28 mouse cellular contexts compared by ENCODE assay signal in the genomic region with DNA sequence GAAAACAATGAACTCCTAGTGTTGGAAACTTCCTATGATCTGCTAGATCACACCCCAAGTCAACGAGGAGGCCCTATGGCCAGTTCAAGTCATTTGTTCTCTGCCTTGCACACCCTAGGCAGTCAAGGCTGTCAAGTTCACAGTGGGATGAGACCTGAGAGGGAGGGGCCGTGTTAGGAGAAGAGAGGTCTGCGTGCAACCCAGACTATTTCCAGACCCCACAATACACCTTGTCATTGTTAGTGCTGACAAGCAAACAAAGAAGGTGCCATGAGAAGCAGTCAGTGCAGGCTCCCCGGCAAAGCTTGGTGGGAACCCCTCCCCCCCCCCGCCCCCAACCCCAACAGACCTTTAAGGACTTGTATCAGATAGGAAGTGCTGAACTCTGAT. TPM values are rescaled to one million over a fixed set of nuclear protein-coding genes. Genes with fewer than 3 reads are reported as not detected.
DNase-seq lines count a peak whose midpoint lies in the region; ATAC-seq and TF ChIP-seq lines count a peak whose summit lies in the region.
"Had no signal": no experiment of that assay in that cellular context is flagged by ENCODE, and none has a peak within 500 bp of the region (broad histone marks: within the 10 kb centered on the region; RNA-seq: fewer than 3 reads in every experiment).

No protein-coding gene starts in this region.

- intact Hi-C loops in gastrocnemius, adult 2 months (cut with DNase I): no loop called here

- no peak overlapping the region for H3K27ac ChIP-seq in forebrain, embryonic 16.5 days (ENCODE audit: low read length)
- H3K27ac ChIP-seq in forebrain, embryonic 11.5 days (ENCODE audit: low read depth, low read length): no peak overlapping the region
- H3K27ac ChIP-seq in hindbrain, embryonic 14.5 days: no peak overlapping the region
- H3K27ac ChIP-seq in hindbrain, embryonic 11.5 days (ENCODE audit: low read depth, low read length): no peak overlapping the region
- peak overlapping the region; percentile 74 for H3K27ac ChIP-seq in embryonic facial prominence, embryonic 12.5 days
- H3K27ac ChIP-seq in limb, embryonic 10.5 days: peak overlapping the region; percentile 58; the same call in 1 of the 2 replicates
- no peak overlapping the region for H3K27ac ChIP-seq in gastrocnemius, adult 2 months
- H3K27ac ChIP-seq: liver, embryonic 15.5 days; midbrain, embryonic 13.5 days; neural tube, embryonic 13.5 days had no signal

- H3K9ac ChIP-seq in forebrain, embryonic 16.5 days (replicated peaks; ENCODE audit: low read depth, low read length): no peak overlapping the region
- no peak overlapping the region for H3K9ac ChIP-seq in forebrain, embryonic 11.5 days (ENCODE audit: low read length)
- H3K9ac ChIP-seq in hindbrain, embryonic 14.5 days: no peak overlapping the region
- H3K9ac ChIP-seq in hindbrain, embryonic 11.5 days (ENCODE audit: low read depth, low read length): no peak overlapping the region
- H3K9ac ChIP-seq in embryonic facial prominence, embryonic 12.5 days: no peak overlapping the region
- H3K9ac ChIP-seq: liver, embryonic 15.5 days; midbrain, embryonic 13.5 days; neural tube, embryonic 13.5 days had no signal

- peaks cover 2% of the 10 kb centered on the region; the same call in 1 of the 2 replicates for H3K4me1 ChIP-seq in forebrain, embryonic 16.5 days (replicated peaks; ENCODE audit: control insufficient read depth, insufficient read depth, low read length)
- H3K4me1 ChIP-seq in forebrain, embryonic 11.5 days (replicated peaks; ENCODE audit: control insufficient read depth, insufficient read depth, low read length): 0 out of 2 replicates have a peak, but pooled peaks cover 2% of the 10 kb centered on the region
- H3K4me1 ChIP-seq in hindbrain, embryonic 14.5 days (replicated peaks; ENCODE audit: control insufficient read depth, insufficient read depth, low read length): no peaks in the 10 kb centered on the region
- H3K4me1 ChIP-seq in hindbrain, embryonic 11.5 days (replicated peaks; ENCODE audit: control insufficient read depth, insufficient read depth, low read length): no peaks in the 10 kb centered on the region
- peaks cover 10% of the 10 kb centered on the region; the same call in 1 of the 2 replicates for H3K4me1 ChIP-seq in embryonic facial prominence, embryonic 12.5 days
- H3K4me1 ChIP-seq in limb, embryonic 10.5 days: peaks cover 18% of the 10 kb centered on the region
- H3K4me1 ChIP-seq: liver, embryonic 15.5 days; midbrain, embryonic 13.5 days had no signal

- ATAC-seq in forebrain, embryonic 16.5 days: 0 out of 2 replicates have a peak, but pooled peaks have one; percentile 53
- no peak for ATAC-seq in forebrain, embryonic 11.5 days (replicated peaks; ENCODE audit: low FRiP score)
- ATAC-seq in hindbrain, embryonic 14.5 days (ENCODE audit: low FRiP score): peak; percentile 40; the same call in 1 of the 2 replicates
- no peak for ATAC-seq in hindbrain, embryonic 11.5 days (ENCODE audit: low FRiP score)
- ATAC-seq in embryonic facial prominence, embryonic 12.5 days (ENCODE audit: insufficient number of reproducible peaks, insufficient read depth, low FRiP score, low TSS enrichment): no peak
- ATAC-seq: inflammation-experienced regulatory T-cells, adult 6 months; midbrain, embryonic 13.5 days had no signal

- peaks cover 3% of the 10 kb centered on the region; the same call in 1 of the 2 replicates for H3K9me3 ChIP-seq in forebrain, embryonic 16.5 days (ENCODE audit: control insufficient read depth, low read length)
- no peaks in the 10 kb centered on the region; the same call in 1 of the 2 replicates for H3K9me3 ChIP-seq in forebrain, embryonic 11.5 days (ENCODE audit: control insufficient read depth, low read length)
- H3K9me3 ChIP-seq in hindbrain, embryonic 14.5 days (ENCODE audit: control insufficient read depth, low read length): no peaks in the 10 kb centered on the region
- H3K9me3 ChIP-seq in hindbrain, embryonic 11.5 days (ENCODE audit: control insufficient read depth, low read length): no peaks in the 10 kb centered on the region
- H3K9me3 ChIP-seq in embryonic facial prominence, embryonic 12.5 days: no peaks in the 10 kb centered on the region
- no peaks in the 10 kb centered on the region for H3K9me3 ChIP-seq in limb, embryonic 10.5 days (replicated peaks)
- H3K9me3 ChIP-seq: liver, embryonic 15.5 days had no signal

- TF ChIP-seq CTCF in gastrocnemius, adult 2 months (IDR thresholded peaks at IDR 0.05): no peak

- DNase-seq in forebrain, embryonic 11.5 days (ENCODE audit: low spot score): no peak
- DNase-seq in hindbrain, embryonic 14.5 days (ENCODE audit: low spot score): no peak
- DNase-seq in hindbrain, embryonic 11.5 days (ENCODE audit: low spot score): no peak
- DNase-seq in limb, embryonic 10.5 days (ENCODE audit: low spot score): no peak
- no peak for DNase-seq in spleen, adult 12 weeks (ENCODE audit: low spot score)
- DNase-seq in gastrocnemius, adult 2 months: no peak
- DNase-seq: adrenal gland, postnatal 25 days; embryo, embryonic 11 days; gastrocnemius, postnatal 25 days; kidney, adult 2 months; layer of hippocampus, postnatal 36 days; lung, postnatal 10 days; right cerebral cortex, adult 18-20 months; thymus, postnatal 36 days had no signal

- 60% methylated on average over 5 of the region's 5 CpGs for WGBS in forebrain, embryonic 16.5 days
- 78% methylated on average over 5 of the region's 5 CpGs for whole genome bisulfite sequencing in forebrain, embryonic 11.5 days
- 58% methylated on average over 5 of the region's 5 CpGs for WGBS in hindbrain, embryonic 14.5 days
- WGBS in hindbrain, embryonic 11.5 days: 67% methylated on average over 5 of the region's 5 CpGs
- WGBS in embryonic facial prominence, embryonic 12.5 days: 78% methylated on average over 5 of the region's 5 CpGs
- WGBS in limb, embryonic 10.5 days: 66% methylated on average over 5 of the region's 5 CpGs

- H3K27me3 ChIP-seq in forebrain, embryonic 16.5 days (replicated peaks; ENCODE audit: control insufficient read depth, insufficient read depth, low read length): no peaks in the 10 kb centered on the region
- H3K27me3 ChIP-seq in forebrain, embryonic 11.5 days (ENCODE audit: control insufficient read depth, insufficient read depth, low read length): no peaks in the 10 kb centered on the region
- H3K27me3 ChIP-seq in hindbrain, embryonic 14.5 days (ENCODE audit: control insufficient read depth, insufficient read depth, low read length): no peaks in the 10 kb centered on the region
- H3K27me3 ChIP-seq in hindbrain, embryonic 11.5 days (ENCODE audit: control insufficient read depth, insufficient read depth, low read length): no peaks in the 10 kb centered on the region
- no peaks in the 10 kb centered on the region for H3K27me3 ChIP-seq in embryonic facial prominence, embryonic 12.5 days
- H3K27me3 ChIP-seq in limb, embryonic 10.5 days (ENCODE audit: low read depth, poor library complexity, severe bottlenecking): no peaks in the 10 kb centered on the region
- H3K27me3 ChIP-seq: CH12.LX; liver, embryonic 15.5 days; midbrain, embryonic 13.5 days; neural tube, embryonic 13.5 days had no signal

- H3K4me3 ChIP-seq in forebrain, embryonic 16.5 days (replicated peaks; ENCODE audit: low read length): no peak overlapping the region
- H3K4me3 ChIP-seq in forebrain, embryonic 11.5 days (ENCODE audit: low read depth, low read length): no peak overlapping the region
- no peak overlapping the region for H3K4me3 ChIP-seq in hindbrain, embryonic 14.5 days (replicated peaks; ENCODE audit: low read length)
- H3K4me3 ChIP-seq in hindbrain, embryonic 11.5 days (ENCODE audit: low read depth, low read length): no peak overlapping the region
- H3K4me3 ChIP-seq in embryonic facial prominence, embryonic 12.5 days: no peak overlapping the region
- no peak overlapping the region for H3K4me3 ChIP-seq in limb, embryonic 10.5 days
- H3K4me3 ChIP-seq in gastrocnemius, adult 2 months: no peak overlapping the region
- H3K4me3 ChIP-seq: liver, embryonic 15.5 days; midbrain, embryonic 13.5 days; neural tube, embryonic 13.5 days had no signal

- H3K4me2 ChIP-seq in forebrain, embryonic 16.5 days (ENCODE audit: low read length): no peak overlapping the region
- H3K4me2 ChIP-seq in forebrain, embryonic 11.5 days (ENCODE audit: low read depth, low read length, severe bottlenecking): no peak overlapping the region
- no peak overlapping the region for H3K4me2 ChIP-seq in hindbrain, embryonic 14.5 days (replicated peaks)
- no peak overlapping the region for H3K4me2 ChIP-seq in hindbrain, embryonic 11.5 days (replicated peaks; ENCODE audit: low read depth, low read length)
- H3K4me2 ChIP-seq in embryonic facial prominence, embryonic 12.5 days (replicated peaks): no peak overlapping the region
- H3K4me2 ChIP-seq: liver, embryonic 15.5 days; midbrain, embryonic 13.5 days; neural tube, embryonic 13.5 days had no signal

- H3K36me3 ChIP-seq in forebrain, embryonic 16.5 days (ENCODE audit: control insufficient read depth, insufficient read depth): no peaks in the 10 kb centered on the region
- H3K36me3 ChIP-seq in forebrain, embryonic 11.5 days (ENCODE audit: control insufficient read depth, insufficient read depth, low read length): no peaks in the 10 kb centered on the region
- no peaks in the 10 kb centered on the region for H3K36me3 ChIP-seq in hindbrain, embryonic 14.5 days (replicated peaks; ENCODE audit: control insufficient read depth, insufficient read depth)
- H3K36me3 ChIP-seq in hindbrain, embryonic 11.5 days (ENCODE audit: control insufficient read depth, insufficient read depth, low read length): no peaks in the 10 kb centered on the region
- H3K36me3 ChIP-seq in embryonic facial prominence, embryonic 12.5 days: no peaks in the 10 kb centered on the region
- H3K36me3 ChIP-seq in limb, embryonic 10.5 days: no peaks in the 10 kb centered on the region
- H3K36me3 ChIP-seq: liver, embryonic 15.5 days; midbrain, embryonic 13.5 days; neural tube, embryonic 13.5 days had no signal

RNA-seq across cellular contexts. Expression of a gene that starts 25.6 kb away (rescaled TPM):
- not detected in 2 replicates for polyA plus RNA-seq in forebrain, embryonic 16.5 days (2015; fragmentation: Nextera tagmentation; extraction: Ambion mirVana)
- polyA plus RNA-seq in forebrain, embryonic 11.5 days (2014; fragmentation: Nextera tagmentation; extraction: Ambion mirVana): not detected in 2 replicates
- not detected in 2 replicates for polyA plus RNA-seq in hindbrain, embryonic 14.5 days (2014; fragmentation: Nextera tagmentation; extraction: Ambion mirVana)
- polyA plus RNA-seq in hindbrain, embryonic 11.5 days (2014; fragmentation: Nextera tagmentation; extraction: Ambion mirVana): not detected in 2 replicates
- polyA plus RNA-seq in embryonic facial prominence, embryonic 12.5 days (2016; fragmentation: Nextera tagmentation; extraction: Ambion mirVana): not detected in 2 replicates
- not detected in 2 replicates for polyA plus RNA-seq in limb, embryonic 10.5 days (2016; fragmentation: Nextera tagmentation; extraction: Ambion mirVana)
- total RNA-seq in gastrocnemius, adult 2 months (2021): not detected
- total RNA-seq: adrenal gland, postnatal 25 days; CH12.LX; gastrocnemius, postnatal 25 days; heart, postnatal 14 days; layer of hippocampus, adult 18-20 months; layer of hippocampus, postnatal 36 days; left cerebral cortex, postnatal 14 days; megakaryocyte, adult 5-6 weeks; MEL had no signal
- polyA plus RNA-seq: frontal cortex, adult 2 months; inflammation-experienced regulatory T-cells, adult 6 months; kidney, adult 2 months; liver, embryonic 15.5 days; midbrain, embryonic 13.5 days; neural tube, embryonic 13.5 days; small intestine, adult 2 months had no signal

Comparison
In these comparisons a context has a peak if more than half of its experiments do, and no peak if none do; other contexts are left out.
1. ATAC-seq: peak in forebrain, embryonic 16.5 days (single experiment) and hindbrain, embryonic 14.5 days (single experiment); none in forebrain, embryonic 11.5 days (single experiment), hindbrain, embryonic 11.5 days (single experiment) and embryonic facial prominence, embryonic 12.5 days (single experiment).
2. H3K27ac ChIP-seq: peak in embryonic facial prominence, embryonic 12.5 days (single experiment) and limb, embryonic 10.5 days (single experiment); none in forebrain, embryonic 16.5 days (single experiment), forebrain, embryonic 11.5 days (single experiment), hindbrain, embryonic 14.5 days (single experiment), hindbrain, embryonic 11.5 days (single experiment) and gastrocnemius, adult 2 months (single experiment).